Mouse (Mus musculus) Patski (cell line): ENCODE results near the gene Coil. TPM values are rescaled to one million over a fixed set of nuclear protein-coding genes. Genes with fewer than 3 reads are reported as not detected.

Source experiments
- ATAC-seq: fragments of 100-300 bp; one replicate; pipeline ENCODE4 v1.8.0; 2021
- CTCF ChIA-PET: fragments of 350-600 bp; sonication (Branson Sonifier 250); formaldehyde crosslinking; loops from one replicate; lab custom pipeline; 2022; ENCODE audit warnings: inconsistent platforms; lab: Charles Lee
- POLR2A ChIA-PET: fragments of 350-600 bp; sonication (Branson Sonifier 250); formaldehyde crosslinking; loops from one replicate; lab custom pipeline; 2022; ENCODE audit warnings: antibody characterized with exemption, inconsistent platforms; lab: Charles Lee
- DNase-seq: peaks from one replicate; pipeline ENCODE4 v3.0.0-alpha.2; 2011; ENCODE audit warnings: low read depth, low spot score
- H3K27me3 ChIP-seq: fragments of 371-371 bp; one replicate; pipeline ENCODE4 v1.5.1; 2021
- CTCF ChIP-seq: fragments of 100-300 bp; IDR thresholded peaks from one replicate; pipeline ENCODE4 v1.5.1; 2021
- in situ Hi-C: fragments of 300-500 bp; cut with MboI; formaldehyde crosslinking; loops from 3 replicates; pipeline ENCODE4 v1.11.1; 2018; ENCODE audit warnings: low pct_unique_long_range_greater_than_20kb, mixed read lengths
- polyA plus RNA-seq: library from polyadenylated mRNA; unstranded; gene quantifications from one replicate; pipeline ENCODE4 v1.2.3, GENCODE M21; 2021

Coil gene
- polyA plus RNA-seq, 1 experiment from 2014 or later: 9.7 TPM

GRCm38 (mm10) chr11:89002621-89003020, 32.6 kb downstream of the Coil start:
- ATAC-seq: no peak
- in situ Hi-C loops: no loop called here

DNA sequence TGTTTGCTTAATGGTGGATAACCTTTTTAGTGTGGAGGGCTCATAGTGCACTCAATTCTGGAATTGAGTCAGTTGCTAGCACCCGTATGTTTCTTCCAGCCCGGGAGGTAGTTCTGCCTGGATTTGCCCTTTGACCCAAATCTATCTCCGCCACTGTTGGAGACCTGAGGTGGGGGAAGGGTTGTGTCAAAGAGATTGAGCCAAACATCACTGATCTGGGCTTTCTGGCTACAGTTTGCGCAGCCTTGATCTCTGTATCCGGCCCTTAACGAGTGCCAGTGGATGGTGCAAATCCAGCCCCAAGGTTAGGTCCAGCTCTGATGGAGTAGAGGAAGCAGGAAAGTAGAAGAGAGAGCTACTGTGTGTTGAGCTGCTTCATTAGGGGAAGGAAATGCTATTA, 33.0 kb downstream of the Coil start:
- ATAC-seq (no peak), DNase-seq (no peak)
- POLR2A ChIA-PET: no interaction called here
- CTCF ChIA-PET: interaction anchor here (1.1 kb wide), 1 partner anchor 10 kb away, joined by 8 read pairs; no protein-coding TSS in a partner anchor
- TF ChIP-seq CTCF: no peak
- in situ Hi-C loops: no loop called here
- no peaks in the 10 kb centered on the region for H3K27me3 ChIP-seq

More at GRCm38 (mm10) chr11:89002621-89003020, 32.6 kb downstream of the Coil start:
- no peak for TF ChIP-seq CTCF
- CTCF ChIA-PET: no interaction called here
- POLR2A ChIA-PET: no interaction called here
- H3K27me3 ChIP-seq: no peaks in the 10 kb centered on the region
- no peak for DNase-seq

DNA sequence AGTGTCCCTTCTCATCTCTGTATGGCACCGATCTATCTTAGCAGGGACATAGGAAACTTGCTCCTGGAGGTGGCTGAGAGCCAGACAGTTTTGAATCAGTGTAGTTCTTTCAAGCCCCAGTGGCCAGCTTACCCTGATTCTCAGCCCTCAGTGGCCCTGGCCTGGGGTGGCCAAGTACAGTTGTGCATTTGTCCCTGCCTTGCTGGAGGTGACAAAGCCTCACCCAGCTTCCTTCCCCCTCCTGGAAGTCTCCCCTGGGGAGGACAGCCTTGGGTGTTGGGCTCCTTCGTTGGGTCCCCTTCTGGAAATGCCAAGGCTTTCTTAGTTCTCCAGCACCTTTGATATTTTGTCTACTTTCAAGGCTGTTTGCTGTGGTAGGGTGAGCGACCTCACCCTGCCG, 33.7 kb downstream of the Coil start:
- ChIA-PET CTCF (interaction anchor here (1.1 to 1.4 kb wide), 2 partner anchors 10 to 40 kb away, joined by 3 to 8 read pairs; no protein-coding TSS in a partner anchor), POLR2A (interaction anchor here (0.6 kb wide), 1 partner anchor 839 kb away, joined by 3 read pairs; no protein-coding TSS in a partner anchor)
- no peak for TF ChIP-seq CTCF
- no peaks in the 10 kb centered on the region for H3K27me3 ChIP-seq
- in situ Hi-C loops: no loop called here
- DNase-seq (no peak), ATAC-seq (no peak)

DNA sequence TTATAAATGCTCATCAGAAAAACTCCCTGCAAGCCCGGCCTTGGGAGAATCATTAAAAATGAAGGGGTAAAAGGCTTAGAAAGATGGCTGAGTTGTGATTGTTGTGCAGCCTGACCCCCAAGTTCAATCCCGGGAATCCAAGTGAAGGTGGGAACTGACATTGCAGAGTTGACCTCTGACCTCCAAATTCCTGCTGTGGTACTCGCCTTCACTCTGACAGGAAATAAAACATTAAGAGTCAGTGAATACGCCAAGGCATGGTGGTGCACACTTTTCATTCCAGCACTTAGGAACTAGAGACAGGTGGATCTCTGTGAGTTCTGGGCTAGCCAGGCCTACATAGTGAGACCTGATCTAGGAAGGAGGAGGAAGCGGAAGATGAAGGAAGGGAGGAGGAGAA, 35.4 kb downstream of the Coil start:
- TF ChIP-seq CTCF: no peak
- DNase-seq: no peak
- CTCF ChIA-PET: no interaction called here
- POLR2A ChIA-PET: no interaction called here
- in situ Hi-C loops: no loop called here
- ATAC-seq: no peak
- no peaks in the 10 kb centered on the region for H3K27me3 ChIP-seq

DNA sequence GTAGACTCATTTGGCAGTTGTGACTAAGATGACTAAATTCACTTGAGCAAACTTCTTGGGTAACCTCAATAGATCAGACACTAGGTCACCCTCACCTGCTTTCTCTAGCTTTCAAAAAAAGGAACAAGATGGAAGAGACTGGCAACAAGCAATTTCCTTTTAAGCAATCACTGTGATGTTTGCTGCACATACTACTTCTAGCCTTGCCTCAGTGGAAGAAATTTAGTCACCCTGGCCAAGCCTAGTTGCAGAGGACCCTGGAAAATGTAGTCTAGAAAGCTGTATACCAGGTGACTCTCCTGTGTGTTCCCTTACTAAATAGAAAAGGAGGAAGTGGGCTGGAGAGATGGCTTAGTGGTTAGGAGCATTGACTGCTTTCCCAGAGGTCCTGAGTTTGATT, 36.4 kb downstream of the Coil start:
- no peak for ATAC-seq
- no peak for DNase-seq
- no peaks in the 10 kb centered on the region for H3K27me3 ChIP-seq
- TF ChIP-seq CTCF: no peak
- ChIA-PET CTCF (no interaction called here), POLR2A (no interaction called here)
- in situ Hi-C loops: no loop called here

DNA sequence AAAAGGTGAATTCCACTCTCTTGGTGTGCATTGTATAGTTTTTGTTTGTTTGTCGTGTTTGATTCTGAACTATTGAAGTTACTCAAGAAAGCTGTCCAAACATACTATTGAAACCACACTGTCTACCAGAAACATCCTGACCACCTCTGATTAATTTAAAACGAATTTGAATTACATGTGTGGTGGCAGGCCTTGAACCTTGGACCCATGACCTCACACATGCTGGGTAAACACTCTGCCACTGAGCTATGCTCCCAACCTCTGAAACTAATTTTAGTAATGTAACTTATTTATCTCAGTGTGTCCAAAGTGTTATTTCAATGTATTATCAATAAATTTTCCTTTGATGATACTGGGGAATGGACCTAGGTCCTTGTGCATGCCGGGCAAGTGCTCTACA, 37.5 kb downstream of the Coil start:
- ChIA-PET POLR2A (no interaction called here), CTCF (interaction anchor here (0.9 kb wide), 1 partner anchor 12 kb away, joined by 6 read pairs; no protein-coding TSS in a partner anchor)
- TF ChIP-seq CTCF: no peak
- no peak for DNase-seq
- no peaks in the 10 kb centered on the region for H3K27me3 ChIP-seq
- no peak for ATAC-seq
- in situ Hi-C loops: no loop called here

GRCm38 (mm10) chr11:89009066-89009465, 39.0 kb downstream of the Coil start:
- in situ Hi-C loops: no loop called here

DNA sequence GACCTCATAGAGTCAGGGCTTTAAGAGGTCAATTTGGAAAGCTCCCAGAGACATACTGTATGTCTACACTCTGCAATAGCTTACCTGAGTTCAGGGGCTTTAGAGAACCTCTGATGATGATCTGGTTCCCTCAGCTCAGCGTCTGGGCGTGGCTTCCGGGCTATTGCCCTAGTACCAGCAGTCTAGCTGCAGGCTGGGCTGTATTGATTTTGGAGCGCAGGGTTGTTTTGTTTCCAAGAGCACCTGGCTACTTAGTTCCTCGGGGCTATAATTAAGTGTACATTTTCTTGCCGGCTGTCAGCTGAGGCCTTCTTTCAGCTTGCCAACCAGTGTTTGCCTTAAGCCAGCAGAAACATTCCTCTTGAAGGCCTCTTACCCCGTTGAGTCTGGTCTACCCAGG, 39.4 kb downstream of the Coil start:
- in situ Hi-C loops: no loop called here
- ChIA-PET POLR2A (no interaction called here), CTCF (interaction anchor here (1.2 kb wide), 1 partner anchor 9 kb away, joined by 3 read pairs; no protein-coding TSS in a partner anchor)
- TF ChIP-seq CTCF: no peak
- DNase-seq (no peak), ATAC-seq (no peak)
- H3K27me3 ChIP-seq: no peaks in the 10 kb centered on the region

More at GRCm38 (mm10) chr11:89009066-89009465, 39.0 kb downstream of the Coil start:
- DNase-seq (no peak), ATAC-seq (no peak)
- ChIA-PET CTCF (interaction anchor here (1.2 kb wide), 1 partner anchor 9 kb away, joined by 3 read pairs; no protein-coding TSS in a partner anchor), POLR2A (no interaction called here)
- no peaks in the 10 kb centered on the region for H3K27me3 ChIP-seq
- no peak for TF ChIP-seq CTCF

DNA sequence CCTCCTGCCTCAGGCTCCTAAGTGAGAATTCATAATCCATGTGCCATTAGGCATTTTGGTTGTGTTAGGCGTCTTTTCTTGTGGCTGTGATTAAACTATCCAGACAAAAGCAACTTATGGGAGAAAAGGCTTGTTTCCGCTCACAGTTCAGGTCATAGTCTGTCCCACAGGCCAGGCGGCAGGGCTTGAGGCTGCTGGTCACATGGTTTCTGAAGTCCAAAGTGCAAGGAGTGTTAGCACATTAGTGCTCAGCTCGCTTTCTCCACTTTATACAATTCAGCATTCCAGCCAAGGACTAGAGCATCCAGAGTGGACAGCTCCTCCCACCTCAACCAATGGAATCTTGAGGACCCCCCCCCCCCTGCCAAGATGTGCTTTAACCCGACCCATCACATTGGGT, 42.2 kb downstream of the Coil start:
- ChIA-PET CTCF (interaction anchor here (0.9 kb wide), 1 partner anchor 9 kb away, joined by 4 read pairs; no protein-coding TSS in a partner anchor), POLR2A (no interaction called here)
- no peaks in the 10 kb centered on the region for H3K27me3 ChIP-seq
- in situ Hi-C loops: no loop called here
- ATAC-seq (no peak), DNase-seq (no peak)
- TF ChIP-seq CTCF: no peak

DNA sequence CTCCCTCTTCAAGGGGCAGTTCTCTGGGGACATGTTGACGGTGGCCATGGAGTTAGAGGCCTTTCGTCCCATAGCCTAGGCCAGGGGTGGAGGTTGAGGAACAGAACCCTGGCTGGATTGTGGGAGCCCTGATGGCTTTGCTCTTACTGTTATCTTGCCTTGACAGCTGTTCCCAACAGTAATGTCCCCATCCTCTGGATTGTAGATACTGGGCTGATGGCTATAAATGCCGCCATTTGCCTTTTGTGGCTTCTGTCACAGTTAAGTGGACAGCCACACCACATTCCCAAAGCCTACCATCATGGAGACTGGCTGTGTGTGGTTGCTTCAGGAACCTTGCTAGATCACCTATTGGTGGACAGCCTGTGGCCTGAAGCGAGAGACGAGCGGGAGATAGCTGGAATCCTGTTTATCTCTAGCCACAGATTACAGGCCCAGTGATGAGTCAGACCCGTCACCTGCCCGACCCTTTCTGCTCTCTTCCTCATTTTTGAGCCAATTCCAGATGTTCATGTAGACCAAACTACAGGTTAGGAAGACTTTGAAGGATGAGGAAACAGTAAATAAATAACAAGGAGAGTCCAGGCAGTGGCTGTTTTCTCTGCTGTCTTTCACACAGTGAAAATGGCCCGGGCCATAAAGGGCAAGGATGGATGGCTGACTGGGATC, 47.6 kb downstream of the Coil start:
- H3K27me3 ChIP-seq: no peaks in the 10 kb centered on the region
- ATAC-seq (no peak), DNase-seq (no peak)
- in situ Hi-C loops: no loop called here
- ChIA-PET CTCF (interaction anchor here (0.9 to 1.3 kb wide), 3 partner anchors 19 to 24 kb away, joined by 3 read pairs; no protein-coding TSS in a partner anchor), POLR2A (no interaction called here)
- TF ChIP-seq CTCF: no peak

DNA sequence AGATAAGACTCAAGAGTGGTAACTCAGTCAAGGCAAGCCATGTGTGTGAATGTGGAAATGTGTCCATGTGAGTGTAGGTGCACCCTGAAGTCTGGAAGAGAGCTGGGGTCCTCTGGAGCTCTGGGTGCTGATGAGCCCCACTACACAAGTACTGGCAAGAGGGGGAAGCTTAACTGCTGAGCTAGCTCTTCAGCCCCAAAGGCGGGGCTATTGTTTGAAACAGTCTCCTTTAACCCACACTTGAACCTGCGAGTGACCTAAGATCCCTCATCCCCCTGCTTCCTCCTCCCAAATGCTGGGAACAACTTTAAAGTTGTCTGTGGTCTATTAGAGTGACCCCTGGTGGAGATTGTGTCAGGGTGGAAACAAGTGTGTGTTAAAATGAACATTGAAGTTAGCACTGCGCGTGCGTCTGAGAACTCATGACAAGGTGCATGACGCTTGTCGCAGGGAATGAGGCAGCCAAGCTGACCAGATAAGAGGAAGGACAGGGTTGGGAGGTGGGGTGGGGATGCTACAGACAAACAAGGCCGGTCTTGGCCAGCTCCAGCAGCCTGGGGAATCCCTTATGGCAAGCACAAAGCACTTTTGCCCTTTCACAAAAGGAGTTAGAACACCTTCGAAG, 50.7 kb downstream of the Coil start:
- DNase-seq: no peak
- ChIA-PET POLR2A (no interaction called here), CTCF (interaction anchor here (0.8 to 1.6 kb wide), 4 partner anchors 8 to 33 kb away, joined by 3 to 4 read pairs (median 4); no protein-coding TSS in a partner anchor)
- ATAC-seq: no peak
- no peaks in the 10 kb centered on the region for H3K27me3 ChIP-seq
- in situ Hi-C loops: no loop called here
- no peak for TF ChIP-seq CTCF
